Mouse (Mus musculus) layer of hippocampus, postnatal 10 days (tissue): Measurements from ENCODE around the gene Mgp. TPM values are rescaled to one million over a fixed set of nuclear protein-coding genes. Genes with fewer than 3 reads are reported as not detected.
"Not testable (repeated sequence)": the region's sequence is repeated elsewhere in the genome, so short reads cannot be mapped to it uniquely, and the experiment has no call there.

Experiments used
- DNase-seq, 2 experiments: peaks; one replicate each; pipeline ENCODE4 v3.0.0; 2021; ENCODE audit warnings: low spot score in 2 of 2
- total RNA-seq, 2 experiments: library from RNA; stranded (reverse); gene quantifications; 2 replicates each; pipeline ENCODE4 v1.2.3; 2021

Gene Mgp
- total RNA-seq, 2 experiments from 2014 or later: 15.1 to 26.3 TPM

DNA sequence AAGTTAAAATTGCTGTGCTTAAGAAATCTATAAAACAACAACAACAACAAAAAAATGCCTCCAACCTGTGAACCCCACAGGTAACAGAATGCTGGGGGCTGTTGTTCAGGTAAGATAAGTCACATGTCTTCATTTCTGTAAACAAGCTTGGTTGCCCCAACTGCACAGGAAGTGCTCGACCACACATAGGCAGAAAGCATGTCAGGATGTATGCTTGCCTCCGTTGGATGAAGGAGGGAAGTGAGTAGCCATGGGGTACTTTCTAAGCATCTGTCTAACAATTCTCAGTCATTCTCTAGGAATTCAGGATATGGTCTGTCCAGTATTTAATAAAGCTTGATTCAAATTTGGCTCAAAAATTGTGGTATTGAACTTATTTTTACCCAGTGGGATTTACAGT is 23.3 kb upstream of the Mgp start:
- DNase-seq: no peak

- no peak for DNase-seq
Observed at GRCm38 (mm10) chr6:136898222-136898621, 22.6 kb upstream of the Mgp start.

DNA sequence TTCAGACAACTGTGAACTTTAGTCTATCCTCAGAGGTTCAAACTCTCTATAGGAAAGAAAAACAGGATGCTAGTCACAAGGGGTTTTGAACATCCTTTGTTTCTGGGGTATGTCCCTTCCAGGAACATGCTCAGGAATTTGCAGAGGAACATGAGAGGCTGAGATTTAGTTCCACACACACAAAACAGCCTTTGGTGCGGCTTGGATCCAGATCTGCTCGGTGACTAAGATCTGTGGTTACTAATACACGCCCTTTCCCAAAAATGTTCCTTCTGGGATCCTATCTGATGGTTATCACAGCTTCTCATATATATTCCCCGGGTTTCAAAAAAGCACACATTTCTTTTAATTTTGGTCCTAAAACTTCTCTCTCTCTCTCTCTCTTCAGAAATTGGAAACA is 22.2 kb upstream of the Mgp start:
- DNase-seq: no peak

GRCm38 (mm10) chr6:136894532-136895339 is 19.1 kb upstream of the Mgp start:
- no peak for DNase-seq

DNA sequence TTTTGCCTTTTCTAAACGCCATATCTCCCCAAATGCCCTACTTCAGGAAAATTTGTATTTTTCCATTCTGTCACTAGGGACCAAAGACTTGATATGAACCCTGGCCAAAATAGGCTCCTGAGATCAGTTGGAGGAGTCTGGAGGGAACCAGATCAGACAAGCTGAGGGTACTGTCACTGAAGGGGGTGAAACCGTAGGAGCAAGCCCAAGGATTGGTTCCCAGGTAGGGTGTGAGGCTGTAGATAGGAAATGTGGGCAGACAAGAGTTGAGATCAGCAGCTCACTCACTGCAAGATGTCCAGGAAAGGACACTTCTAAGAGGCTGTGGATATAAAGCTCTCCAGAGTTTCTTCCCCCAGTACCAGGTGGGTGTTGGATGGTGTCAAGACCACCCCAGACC is 16.4 kb upstream of the Mgp start:
- DNase-seq: no peak

DNA sequence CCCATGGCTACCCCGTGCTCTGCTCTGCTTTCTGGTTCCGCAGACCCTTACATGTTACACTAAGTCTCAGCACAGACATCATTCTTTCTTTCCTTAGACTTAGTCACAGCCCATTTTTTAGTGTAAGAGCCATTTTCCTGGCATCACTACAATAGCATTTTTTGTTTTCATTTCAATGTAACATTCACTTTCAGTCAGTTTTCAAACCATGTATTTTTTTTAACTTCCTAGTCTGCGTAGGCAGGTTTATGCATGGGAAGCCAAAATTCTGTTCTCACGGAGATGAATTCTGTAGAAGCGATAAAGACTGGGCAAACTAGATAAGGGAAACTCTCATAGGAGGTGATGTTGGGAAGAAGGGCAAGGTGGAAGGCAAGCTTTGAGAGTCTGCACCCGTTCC is 13.9 kb upstream of the Mgp start:
- DNase-seq: no peak

DNA sequence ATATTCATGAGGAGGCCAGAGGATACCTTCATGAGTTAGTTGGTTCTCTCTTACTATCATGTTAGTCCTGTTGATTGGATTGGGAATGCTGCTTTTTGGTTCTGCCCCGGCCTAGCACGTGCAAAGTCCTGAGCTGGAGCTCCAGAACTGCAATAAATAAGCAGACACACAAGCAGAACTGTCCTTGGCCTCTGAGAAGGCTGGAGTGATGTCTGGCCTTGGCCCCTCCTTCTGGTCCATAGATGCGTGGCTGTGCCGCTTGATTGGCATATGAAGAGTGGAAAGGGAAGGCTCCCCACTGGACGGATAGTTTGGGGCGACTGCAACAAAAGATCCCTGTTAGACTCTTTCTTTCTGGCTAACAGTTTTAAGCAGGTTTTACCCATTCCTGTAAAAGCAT is 13.4 kb upstream of the Mgp start:
- no peak for DNase-seq

DNA sequence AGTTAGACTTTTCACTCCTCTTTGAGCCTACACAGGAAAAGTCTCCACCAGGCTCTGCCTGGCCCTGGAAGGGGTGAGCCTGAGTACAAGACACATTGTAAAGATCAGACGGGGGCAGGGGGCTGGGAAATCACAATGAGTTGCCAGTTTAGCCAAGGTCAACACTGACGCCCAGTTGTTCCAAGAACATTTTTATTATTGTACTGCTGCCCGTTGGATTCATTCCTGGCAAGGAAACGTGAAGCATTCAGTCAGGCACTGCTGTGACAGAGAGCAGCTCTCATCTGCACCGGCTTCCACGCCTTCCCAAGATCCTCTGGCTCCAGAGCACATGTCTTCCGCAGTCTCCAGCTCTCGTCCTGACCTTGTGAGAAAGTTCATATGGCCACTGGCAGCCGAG is 12.2 kb upstream of the Mgp start:
- no peak for DNase-seq

DNA sequence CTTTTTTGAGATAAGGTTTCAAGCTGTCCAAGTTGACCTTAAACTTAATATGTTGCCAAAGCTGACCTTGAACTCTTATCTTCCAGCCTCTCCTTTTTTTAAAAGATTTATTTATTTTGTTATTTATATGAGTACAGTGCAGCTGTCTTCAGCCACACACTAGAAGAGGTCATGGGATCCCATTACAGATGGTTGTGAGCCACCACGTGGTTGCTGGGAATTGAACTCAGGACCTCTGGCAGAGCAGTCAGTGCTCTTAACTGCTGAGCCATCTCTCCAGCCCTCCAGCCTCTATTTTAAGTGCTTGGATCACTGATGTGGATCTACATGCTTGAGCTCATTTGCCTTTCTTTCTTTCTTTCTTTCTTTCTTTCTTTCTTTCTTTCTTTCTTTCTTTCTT is 9.1 kb upstream of the Mgp start:
- not testable (repeated sequence) for DNase-seq

DNA sequence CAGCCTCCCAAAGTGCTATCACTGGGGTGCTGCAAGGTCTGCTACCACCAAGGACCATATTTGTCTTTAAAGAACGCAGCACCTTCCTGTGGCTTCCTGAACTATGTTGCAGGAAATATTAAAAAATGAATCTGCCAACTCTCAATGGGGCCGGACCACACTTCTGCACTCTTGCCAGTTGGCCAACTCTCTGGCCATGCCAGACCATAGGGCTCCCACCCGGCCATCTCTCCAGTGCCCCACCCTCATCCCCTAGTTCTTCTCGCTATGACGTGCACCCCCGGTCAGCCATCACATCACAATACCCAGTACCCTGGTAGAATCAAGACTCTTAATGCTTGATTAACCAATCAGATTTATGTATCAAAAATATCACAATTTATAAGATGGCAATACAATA is 8.3 kb upstream of the Mgp start:
- no peak for DNase-seq

- DNase-seq: no peak
Observed at GRCm38 (mm10) chr6:136883431-136883915, 7.8 kb upstream of the Mgp start.

DNA sequence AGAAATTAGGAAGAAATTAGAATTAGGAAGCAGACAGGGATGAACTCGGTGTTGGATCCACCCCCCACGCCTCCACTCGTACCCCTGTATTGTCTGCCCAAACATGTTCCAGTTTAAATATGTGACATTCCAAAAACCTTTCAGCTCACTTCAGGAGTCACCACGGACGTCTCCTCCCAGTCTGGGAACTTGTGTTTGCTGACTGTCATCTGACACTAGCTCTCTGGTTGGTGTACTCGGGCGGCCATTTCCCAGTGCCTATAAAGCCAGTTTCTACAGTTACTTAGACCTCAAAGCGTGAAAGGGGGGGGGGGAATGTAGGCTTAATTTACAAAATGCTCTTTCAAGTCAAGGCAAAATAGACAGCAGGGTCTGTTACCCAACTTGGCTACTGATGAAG is 6.1 kb upstream of the Mgp start:
- DNase-seq: no peak

DNA sequence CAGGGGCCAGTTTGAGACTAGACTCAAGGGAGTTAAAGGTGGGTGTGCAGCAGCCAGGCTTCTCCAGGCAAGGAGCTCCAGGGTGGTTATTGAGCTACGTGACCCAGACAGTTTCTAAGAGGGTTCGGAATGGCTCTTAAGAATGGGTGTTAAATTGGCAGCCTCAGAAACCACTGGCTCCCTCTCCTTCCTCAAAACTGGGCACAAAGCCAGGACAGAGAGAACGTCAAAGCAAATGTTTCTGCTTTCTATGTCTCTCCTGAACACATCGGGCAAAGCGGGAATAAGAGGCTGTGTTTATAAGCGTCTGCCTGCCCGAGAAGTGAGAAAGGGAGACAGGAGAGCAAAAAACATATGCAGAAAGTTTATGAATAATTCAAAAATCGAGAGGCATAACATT is 1.0 kb downstream of the Mgp start:
- DNase-seq: no peak

DNA sequence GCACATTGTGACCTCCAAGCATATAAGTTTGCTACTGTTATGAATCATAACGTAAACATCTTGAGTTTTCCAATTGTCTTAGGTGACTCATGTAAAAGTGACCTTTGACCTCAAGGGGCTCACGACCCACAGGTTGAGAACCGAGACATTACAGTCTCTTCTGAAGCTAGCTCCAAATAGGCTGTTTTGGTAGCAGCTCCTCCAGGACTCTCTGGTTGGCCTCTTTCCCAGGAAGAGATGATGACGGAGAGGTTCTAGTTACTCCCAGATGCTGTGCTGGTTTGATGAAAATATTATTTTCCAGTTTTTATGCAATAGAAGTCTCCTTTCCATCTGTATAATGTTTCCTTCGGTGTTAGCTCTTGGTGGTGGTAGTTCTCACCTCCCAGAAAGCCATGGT is 6.7 kb downstream of the Mgp start:
- DNase-seq: no peak

DNA sequence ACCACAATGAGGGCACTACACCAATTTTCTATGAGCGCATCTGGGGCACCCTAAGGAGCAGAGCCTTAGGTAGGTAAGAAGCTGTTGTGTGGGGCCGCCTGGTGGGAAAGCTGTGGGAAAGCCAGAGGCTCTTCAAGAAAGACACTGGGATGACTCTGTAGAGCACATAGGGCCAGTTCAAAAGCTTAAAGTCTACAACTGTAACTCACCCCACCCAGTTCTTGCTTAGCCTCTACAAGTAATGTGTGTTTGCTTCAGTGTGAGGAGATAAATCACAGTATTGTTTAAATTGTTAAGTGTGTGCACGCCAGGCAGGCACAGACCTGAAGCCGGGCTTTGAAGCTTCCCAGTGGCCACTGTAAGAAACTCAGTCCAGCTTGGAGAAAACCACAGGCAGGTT is 9.5 kb downstream of the Mgp start:
- no peak for DNase-seq

GRCm38 (mm10) chr6:136865360-136865759 is 10.3 kb downstream of the Mgp start:
- DNase-seq: no peak

- no peak for DNase-seq
Observed at GRCm38 (mm10) chr6:136861020-136861419, 14.6 kb downstream of the Mgp start.

DNA sequence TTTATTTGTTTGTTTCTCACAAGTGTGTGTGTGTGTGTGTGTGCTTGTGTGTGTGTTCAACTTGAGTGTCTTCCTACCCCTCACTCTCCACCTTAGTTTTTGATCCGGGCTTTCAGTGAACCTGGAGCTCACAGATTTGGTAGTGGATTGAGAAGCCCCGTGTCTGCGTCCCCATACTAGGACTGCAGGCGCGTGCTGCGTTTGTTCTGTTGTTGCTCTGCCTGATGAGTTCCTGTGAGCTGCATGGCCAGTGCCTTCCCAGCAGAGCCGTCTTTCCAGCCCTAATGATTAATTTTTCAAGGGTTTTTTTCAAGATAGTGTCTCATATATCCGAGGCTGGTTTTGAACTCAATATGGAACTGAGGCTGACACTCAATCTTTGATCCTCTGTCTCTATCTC is 17.2 kb downstream of the Mgp start:
- DNase-seq: no peak

GRCm38 (mm10) chr6:136857873-136858260 is 17.8 kb downstream of the Mgp start:
- no peak for DNase-seq

DNA sequence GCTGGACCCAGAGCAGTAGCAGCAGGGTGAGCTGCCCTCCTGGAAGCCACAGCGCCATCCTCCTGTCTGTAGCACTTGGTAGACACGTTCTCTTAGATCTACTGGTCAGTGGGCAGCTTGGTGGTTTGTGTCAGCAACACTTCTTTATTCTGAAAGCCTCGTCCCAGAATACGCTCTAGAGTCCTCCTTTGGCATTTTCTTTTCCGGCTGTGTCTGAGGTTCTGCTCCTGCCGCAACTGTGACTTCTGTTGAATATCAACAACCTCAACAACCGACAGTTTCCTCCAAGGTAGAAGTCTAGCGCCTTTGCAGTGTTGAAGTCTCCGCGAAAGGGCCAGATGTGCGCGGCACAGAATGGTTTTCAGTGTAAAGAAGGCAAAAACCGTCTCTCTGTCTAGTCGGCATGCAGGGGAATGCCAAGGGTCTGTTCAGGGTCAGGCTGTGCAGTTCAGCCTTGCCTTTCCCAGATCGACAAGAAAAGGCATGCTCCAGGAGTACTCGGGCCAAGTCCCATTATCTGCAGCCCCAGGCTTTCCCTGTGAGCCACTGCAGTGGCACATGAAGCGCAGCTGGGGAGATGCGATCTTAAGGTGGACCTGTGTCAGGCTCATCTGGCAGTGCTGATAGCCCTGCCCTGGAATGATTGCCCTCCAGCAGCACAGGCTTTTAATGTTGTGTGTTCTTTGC is 18.3 kb downstream of the Mgp start, which contains the start of gene Art4:
Gene Art4, minus strand, starts transcription at position 548 of the 687 bp plus-strand sequence.
- no peak for DNase-seq

DNA sequence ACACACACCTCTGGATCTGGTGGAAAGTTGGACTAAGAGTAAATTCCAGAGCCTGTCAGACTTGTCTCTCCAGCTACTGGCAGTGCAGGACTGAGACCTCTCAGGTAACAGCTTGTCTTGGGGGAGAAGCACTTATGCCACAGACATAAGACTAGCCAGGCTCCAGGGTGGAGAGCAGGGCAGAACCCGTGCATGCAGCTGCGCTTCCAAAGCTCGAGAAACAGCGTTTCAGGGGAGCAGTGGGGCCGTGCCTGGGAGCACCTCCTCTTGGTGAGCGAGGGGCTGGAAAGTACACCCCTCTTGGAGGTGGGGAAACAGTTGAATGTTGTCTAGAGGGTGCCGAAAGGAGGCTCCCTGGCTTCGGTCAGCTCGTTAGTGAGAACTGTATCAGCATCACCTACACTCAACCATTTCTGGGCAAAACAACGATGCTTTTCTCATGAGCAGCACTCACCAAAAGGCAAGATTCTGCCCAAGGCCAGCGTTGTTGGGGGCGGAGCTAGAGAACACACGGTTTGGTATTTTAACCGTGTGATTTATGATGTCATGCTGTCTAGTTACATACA is 19.5 kb downstream of the Mgp start:
- no peak for DNase-seq

DNA sequence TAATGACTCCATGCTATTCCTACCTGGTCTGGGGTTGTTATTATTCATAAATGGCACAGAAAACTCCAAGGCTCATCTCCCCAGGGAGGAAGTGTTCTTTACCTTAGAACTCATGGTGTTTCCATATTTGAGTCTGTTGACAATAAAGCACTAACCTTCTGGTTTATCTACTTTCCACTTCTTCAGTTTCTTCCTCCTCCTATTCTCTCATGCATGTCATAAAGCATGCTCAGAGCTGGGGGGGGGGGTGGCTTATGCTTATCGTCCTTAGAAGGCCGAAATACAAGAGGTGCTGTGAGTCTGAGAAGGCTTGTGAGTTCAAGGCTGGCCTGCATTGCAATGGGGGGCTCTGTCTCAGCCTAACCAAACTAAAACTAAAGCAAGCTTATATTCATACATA is 20.4 kb downstream of the Mgp start:
- no peak for DNase-seq
